Mouse (Mus musculus) cerebellum, postnatal 36 days (tissue): ENCODE results near the gene Ptprj.

Source experiments
- DNase-seq, 2 experiments: peaks; one replicate each; pipeline ENCODE4 v3.0.0; 2021 to 2022; ENCODE audit warnings: mixed read lengths in 2 of 2

The Ptprj gene

GRCm38 (mm10) chr2:90514969-90515368, 65.5 kb downstream of the Ptprj start:
- DNase-seq = no peak

DNA sequence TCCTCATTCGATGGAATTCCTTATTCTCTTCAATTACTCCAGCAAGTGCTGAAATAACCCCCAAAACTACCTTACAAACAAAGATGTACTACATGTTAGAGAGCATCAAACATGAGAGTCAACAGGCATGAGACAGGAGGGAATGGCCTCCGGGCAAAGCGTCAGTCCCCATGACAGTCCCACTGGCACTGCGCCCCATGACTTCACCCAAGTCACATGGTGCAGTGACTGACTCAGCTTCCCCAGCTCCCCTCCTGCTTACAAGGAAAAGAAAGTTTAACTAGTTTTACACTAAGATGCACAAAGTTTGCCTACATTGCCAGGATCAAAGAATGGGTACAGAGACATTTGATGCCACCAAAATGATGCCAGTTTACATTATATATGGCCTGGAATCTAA, 71.2 kb downstream of the Ptprj start:
- peak in 1 of 2 experiments; percentile 38 for DNase-seq

GRCm38 (mm10) chr2:90506143-90506542, 74.3 kb downstream of the Ptprj start:
- DNase-seq = no peak

GRCm38 (mm10) chr2:90504731-90505171, 75.7 kb downstream of the Ptprj start:
- peak; percentile 85 to 91 for DNase-seq

DNA sequence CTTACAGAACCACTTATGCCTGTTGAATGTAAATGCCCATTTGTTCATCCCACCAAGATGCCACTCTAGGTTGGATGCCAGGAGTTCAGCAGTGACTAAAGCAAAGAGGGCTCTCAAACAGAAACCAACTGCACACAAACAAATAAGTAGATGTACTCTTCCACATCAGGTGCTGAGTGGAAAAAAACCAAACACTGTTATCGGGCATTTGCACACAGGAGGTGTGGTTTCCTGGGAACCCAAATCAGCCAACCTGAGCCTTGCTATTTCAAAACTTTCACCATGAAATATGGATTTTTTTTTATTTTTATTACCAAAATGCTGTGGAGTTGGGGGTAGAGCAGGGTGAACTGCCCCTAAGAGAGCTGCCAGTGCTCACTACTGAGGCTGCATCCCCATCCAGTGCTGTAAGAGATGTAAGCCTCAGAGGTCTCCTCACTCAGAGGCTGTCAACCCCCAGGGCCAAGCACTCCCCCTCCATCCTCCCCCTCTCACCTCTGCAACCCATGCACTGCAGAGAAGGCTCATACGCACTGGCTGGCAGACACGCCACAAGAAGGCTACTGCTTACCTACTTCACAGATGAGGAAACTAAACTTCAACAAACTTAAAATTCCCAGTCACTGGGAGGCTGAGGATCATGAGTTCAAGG, 77.1 kb downstream of the Ptprj start:
- DNase-seq = no peak

DNA sequence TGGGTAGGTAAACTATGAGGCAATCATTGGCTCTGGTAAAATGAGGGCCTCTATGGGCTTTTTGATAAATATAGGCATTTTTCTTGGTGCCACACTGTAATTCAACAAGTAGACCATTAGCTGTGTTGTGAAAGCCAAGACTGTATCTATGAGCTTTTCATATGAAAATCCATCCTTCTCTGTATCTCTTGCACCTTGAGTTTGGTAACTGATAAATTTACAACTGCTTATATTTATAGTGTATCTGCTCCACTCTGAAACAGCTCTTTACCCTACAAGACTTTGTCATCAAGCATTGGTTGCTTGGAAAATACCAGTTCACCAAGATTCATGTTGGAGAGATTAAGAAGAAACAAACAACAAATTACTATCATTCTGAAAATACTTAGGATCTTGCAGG, 77.7 kb downstream of the Ptprj start:
- no peak for DNase-seq

GRCm38 (mm10) chr2:90501708-90502107, 78.7 kb downstream of the Ptprj start:
- DNase-seq = no peak

GRCm38 (mm10) chr2:90500892-90501291, 79.6 kb downstream of the Ptprj start:
- no peak for DNase-seq

DNA sequence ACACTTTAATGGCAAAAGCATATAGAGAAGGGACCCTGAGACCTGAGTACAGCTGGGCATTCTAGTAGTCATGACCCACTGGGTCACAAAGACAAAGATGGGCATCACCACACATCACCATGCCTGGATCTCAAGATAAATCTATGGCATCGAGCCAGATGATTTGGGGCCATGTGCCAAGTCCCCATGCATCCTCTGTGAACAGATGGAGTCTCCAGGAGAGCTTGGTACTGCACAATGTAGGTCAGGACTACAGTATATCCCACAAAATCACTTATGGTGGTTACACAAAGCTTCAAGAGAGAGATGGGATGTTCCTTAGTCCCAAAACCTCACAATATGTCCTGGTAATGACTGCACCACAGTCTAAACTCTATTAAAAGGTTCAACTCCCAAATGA, 81.4 kb downstream of the Ptprj start:
- DNase-seq = peak; percentile 94 to 99

DNA sequence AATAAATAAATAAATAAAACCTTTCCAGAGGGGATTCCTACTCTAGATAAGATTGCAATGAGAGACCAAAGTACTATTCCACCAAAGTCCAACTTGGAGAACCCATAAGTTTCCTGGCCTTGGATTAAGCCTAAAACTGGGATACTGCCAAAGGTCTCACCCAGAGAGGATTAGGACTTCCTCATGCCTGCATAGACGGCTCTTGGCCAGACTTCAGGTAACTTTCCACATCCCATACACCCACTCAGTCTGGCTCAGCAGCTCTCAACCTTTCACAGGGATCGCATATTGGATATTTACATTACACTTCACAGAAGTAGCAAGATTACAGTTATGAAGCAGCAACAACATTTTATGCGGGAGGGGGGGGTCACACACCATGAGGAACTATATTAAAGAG, 82.9 kb downstream of the Ptprj start:
- no peak for DNase-seq

GRCm38 (mm10) chr2:90496680-90497074, 83.8 kb downstream of the Ptprj start:
- DNase-seq = no peak

GRCm38 (mm10) chr2:90496012-90496679, 84.3 kb downstream of the Ptprj start:
- DNase-seq = no peak

GRCm38 (mm10) chr2:90490279-90491046, 90.0 kb downstream of the Ptprj start:
- peak; percentile 49 to 64 for DNase-seq

DNA sequence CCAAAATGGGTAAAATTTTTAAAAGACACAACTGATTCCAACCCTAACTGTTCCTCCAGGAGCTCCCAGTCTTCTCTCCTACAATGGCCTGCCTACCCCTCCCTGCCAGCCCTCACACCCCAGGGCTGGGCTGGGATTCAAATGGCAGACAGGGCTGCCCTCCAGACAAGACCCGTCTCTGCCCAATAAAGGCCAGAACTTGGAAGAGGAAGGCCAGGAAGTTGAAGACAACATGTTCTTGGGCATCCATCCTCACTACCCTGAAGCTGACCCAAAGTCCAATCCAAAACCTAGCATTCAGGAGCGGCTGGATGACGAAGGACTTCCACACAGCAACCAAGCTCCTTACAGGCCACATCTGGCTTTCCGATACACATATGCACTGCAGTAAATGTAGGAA, 90.6 kb downstream of the Ptprj start:
- peak; percentile 53 to 62 for DNase-seq

GRCm38 (mm10) chr2:90488690-90489590, 91.5 kb downstream of the Ptprj start:
- DNase-seq = no peak

DNA sequence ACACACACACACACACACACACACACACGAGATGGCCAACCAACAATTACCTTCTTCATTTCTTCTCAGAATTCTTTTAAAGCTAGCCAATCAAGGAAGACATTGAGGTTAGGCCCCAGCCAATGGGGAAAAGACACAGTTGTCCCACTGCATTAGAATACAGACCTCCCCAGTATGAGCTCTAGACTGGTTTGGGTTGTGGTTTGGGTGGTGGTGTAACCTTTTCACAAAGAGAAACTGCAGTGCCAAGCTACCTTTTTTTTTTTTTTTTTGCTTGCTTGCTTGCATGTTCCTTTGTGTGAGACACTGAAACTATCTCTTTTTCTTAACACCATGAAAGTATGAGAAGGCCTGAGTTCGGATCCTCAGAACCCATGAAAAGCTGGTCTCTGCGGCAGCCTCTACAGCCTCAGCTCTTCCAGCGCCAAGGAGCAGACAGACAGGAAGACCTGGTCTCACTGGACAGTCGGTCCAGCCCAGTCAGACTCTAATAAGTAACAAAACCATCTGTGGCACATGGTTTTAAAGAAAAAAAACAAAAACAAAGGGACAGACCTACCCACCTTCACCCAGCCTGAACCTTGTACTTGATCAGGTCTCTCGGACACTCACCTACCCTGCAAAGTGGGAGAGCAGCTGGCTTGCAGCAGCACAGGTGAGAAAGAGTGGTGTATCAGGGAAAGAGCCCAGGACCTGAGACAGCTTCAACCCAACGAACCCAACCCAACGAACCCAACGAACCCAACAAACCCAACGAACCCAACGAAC, 92.8 kb downstream of the Ptprj start:
- DNase-seq = no peak

- DNase-seq = no peak
These were observed 94.2 kb downstream of the Ptprj start for GRCm38 (mm10) chr2:90486226-90486755.

GRCm38 (mm10) chr2:90481505-90481904, 98.9 kb downstream of the Ptprj start:
- no peak for DNase-seq

GRCm38 (mm10) chr2:90480747-90481308, 99.6 kb downstream of the Ptprj start:
- no peak for DNase-seq

GRCm38 (mm10) chr2:90478531-90478930, 101.9 kb downstream of the Ptprj start:
- DNase-seq = no peak

DNA sequence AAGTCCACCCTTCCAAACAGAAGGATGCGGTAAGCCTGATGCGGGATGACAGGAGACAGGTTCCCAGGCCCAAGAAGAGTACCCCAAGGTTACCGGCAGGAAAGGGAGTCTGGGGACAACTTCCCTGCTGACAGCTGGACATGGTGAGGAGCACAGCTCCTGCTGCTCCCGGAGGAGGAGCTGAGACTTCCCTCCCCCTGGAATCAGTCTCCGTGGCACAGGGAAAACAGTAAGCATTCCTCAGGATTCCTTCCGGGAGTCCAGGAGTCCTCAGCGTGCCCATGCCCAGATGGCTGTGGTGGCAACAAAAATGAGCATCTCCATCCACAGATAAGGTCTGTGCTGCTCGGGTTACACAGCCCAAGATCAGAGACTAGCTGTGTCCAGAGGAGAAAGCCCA, 102.8 kb downstream of the Ptprj start:
- DNase-seq = peak; percentile 38 to 44
